ENCODE assay signal across 8 mouse cellular contexts in genomic region chr14:86307806-86308205, GRCm38 (mm10).
DNase-seq lines count a peak whose midpoint lies in the region; ATAC-seq and TF ChIP-seq lines count a peak whose summit lies in the region.

No protein-coding gene starts in this region.

- H3K4me3 ChIP-seq in embryonic facial prominence, embryonic 10.5 days = no peak overlapping the region
- H3K4me3 ChIP-seq in midbrain, embryonic 11.5 days (ENCODE audit: low read depth, low read length) = no peak overlapping the region
- H3K4me3 ChIP-seq in stomach, postnatal 0 days (ENCODE audit: low read depth, low read length) = no peak overlapping the region

- H3K4me1 ChIP-seq in embryonic facial prominence, embryonic 10.5 days = no peaks in the 10 kb centered on the region
- no peaks in the 10 kb centered on the region for H3K4me1 ChIP-seq in midbrain, embryonic 11.5 days (ENCODE audit: control insufficient read depth, insufficient read depth, low read length)
- no peaks in the 10 kb centered on the region for H3K4me1 ChIP-seq in stomach, postnatal 0 days (replicated peaks; ENCODE audit: control insufficient read depth, insufficient read depth)

- TF ChIP-seq CTCF in stomach, postnatal 0 days (IDR thresholded peaks at IDR 0.05; ENCODE audit: low read depth) = peak; percentile 77

- intact Hi-C loops in heart, postnatal 25 days (cut with DNase I) = loop anchor here (10.0 kb wide), 1 partner anchor 1863 kb away; the partner anchor contains the start of gene Pcdh17

- ATAC-seq in midbrain, embryonic 11.5 days (ENCODE audit: low FRiP score) = peak; percentile 59; the same call in 1 of the 2 replicates
- ATAC-seq in stomach, postnatal 0 days (ENCODE audit: low FRiP score, low TSS enrichment) = no peak

- no peak for TF ChIP-seq EP300 in stomach, postnatal 0 days (optimal IDR thresholded peaks at IDR 0.05)

- no peaks in the 10 kb centered on the region for H3K9me3 ChIP-seq in embryonic facial prominence, embryonic 10.5 days
- no peaks in the 10 kb centered on the region for H3K9me3 ChIP-seq in midbrain, embryonic 11.5 days (ENCODE audit: control insufficient read depth, low read length)
- no peaks in the 10 kb centered on the region for H3K9me3 ChIP-seq in stomach, postnatal 0 days (ENCODE audit: control insufficient read depth, low read length)

- H3K4me2 ChIP-seq in midbrain, embryonic 11.5 days = no peak overlapping the region
- H3K4me2 ChIP-seq in stomach, postnatal 0 days (replicated peaks; ENCODE audit: low read depth) = no peak overlapping the region

- H3K27ac ChIP-seq in embryonic facial prominence, embryonic 10.5 days (replicated peaks) = no peak overlapping the region
- H3K27ac ChIP-seq in midbrain, embryonic 11.5 days (ENCODE audit: low read depth, low read length) = no peak overlapping the region
- H3K27ac ChIP-seq in stomach, postnatal 0 days (replicated peaks) = no peak overlapping the region

- DNase-seq in urinary bladder, postnatal 14 days (ENCODE audit: low spot score) = peak; percentile 44
- DNase-seq in urinary bladder, postnatal 4 days (ENCODE audit: low spot score in 2 of 2) = no peak
- DNase-seq in embryonic facial prominence, embryonic 10.5 days (ENCODE audit: low spot score) = peak; percentile 46
- peak; percentile 19 for DNase-seq in heart, postnatal 25 days (ENCODE audit: low spot score)
- peak; percentile 30 to 52 for DNase-seq in layer of hippocampus, postnatal 25 days (ENCODE audit: extremely low spot score in 1 of 2, low spot score in 1 of 2)
- DNase-seq in midbrain, embryonic 11.5 days (ENCODE audit: low spot score, missing footprints) = no peak
- peak; percentile 18 for DNase-seq in stomach, postnatal 0 days (ENCODE audit: low spot score)
- no peak for DNase-seq in spleen, postnatal 36 days (ENCODE audit: low spot score in 2 of 2)

- H3K36me3 ChIP-seq in embryonic facial prominence, embryonic 10.5 days (replicated peaks) = no peaks in the 10 kb centered on the region
- no peaks in the 10 kb centered on the region for H3K36me3 ChIP-seq in midbrain, embryonic 11.5 days (ENCODE audit: control insufficient read depth, insufficient read depth, low read length)
- H3K36me3 ChIP-seq in stomach, postnatal 0 days (ENCODE audit: control insufficient read depth, insufficient read depth, low read length) = no peaks in the 10 kb centered on the region

- WGBS in embryonic facial prominence, embryonic 10.5 days = 56% methylated on average over 2 of the region's 2 CpGs
- WGBS in midbrain, embryonic 11.5 days = 48% methylated on average over 2 of the region's 2 CpGs
- 12% methylated on average over 2 of the region's 2 CpGs for WGBS in stomach, postnatal 0 days

- no peak overlapping the region for H3K9ac ChIP-seq in midbrain, embryonic 11.5 days (ENCODE audit: low read length)
- H3K9ac ChIP-seq in stomach, postnatal 0 days (ENCODE audit: low read length) = no peak overlapping the region

- no peaks in the 10 kb centered on the region for H3K27me3 ChIP-seq in embryonic facial prominence, embryonic 10.5 days (replicated peaks; ENCODE audit: low read depth, poor library complexity, severe bottlenecking)
- no peaks in the 10 kb centered on the region for H3K27me3 ChIP-seq in midbrain, embryonic 11.5 days (ENCODE audit: control insufficient read depth, insufficient read depth, low read length)
- no peaks in the 10 kb centered on the region for H3K27me3 ChIP-seq in stomach, postnatal 0 days (ENCODE audit: control insufficient read depth, insufficient read depth, low read length)

Comparison
In these comparisons a context has a peak if more than half of its experiments do, and no peak if none do; other contexts are left out.
1. DNase-seq: peak in urinary bladder, postnatal 14 days (single experiment), embryonic facial prominence, embryonic 10.5 days (single experiment), heart, postnatal 25 days (single experiment), layer of hippocampus, postnatal 25 days (2 of 2) and stomach, postnatal 0 days (single experiment); none in urinary bladder, postnatal 4 days (0 of 2), midbrain, embryonic 11.5 days (single experiment) and spleen, postnatal 36 days (0 of 2).